Mouse (Mus musculus) lung, embryonic 16.5 days (tissue): ENCODE results near the gene Aldh5a1. TPM values are rescaled to one million over a fixed set of nuclear protein-coding genes. Genes with fewer than 3 reads are reported as not detected.

Experiments used
- ATAC-seq: fragments of 200-750 bp; cut with Nextera tagmentation; 2 replicates; pipeline ENCODE4 v1.8.0; 2017; ENCODE audit warnings: low read depth, mild to moderate bottlenecking, moderate library complexity
- H3K27ac ChIP-seq: fragments of 300-500 bp; sonication (generic); 2 replicates; pipeline ENCODE4 v1.5.1; 2014; ENCODE audit warnings: mild to moderate bottlenecking, control low read depth, low read length
- H3K27me3 ChIP-seq: fragments of 300-500 bp; sonication (generic); 2 replicates; pipeline ENCODE4 v1.6.1; 2014; ENCODE audit warnings: low read depth, low read length, mixed read lengths; ENCODE audit not compliant: control insufficient read depth, insufficient read depth
- H3K36me3 ChIP-seq: fragments of 300-500 bp; sonication (generic); 2 replicates; pipeline ENCODE4 v1.6.1; 2014; ENCODE audit warnings: low read length; ENCODE audit not compliant: control insufficient read depth, insufficient read depth
- H3K4me1 ChIP-seq: fragments of 300-500 bp; sonication (generic); replicated peaks from 2 replicates; pipeline ENCODE4 v1.6.1; 2014; ENCODE audit warnings: low read length, mixed read lengths; ENCODE audit not compliant: control insufficient read depth, insufficient read depth
- H3K4me2 ChIP-seq: fragments of 300-500 bp; sonication (generic); 2 replicates; pipeline ENCODE4 v1.6.1; 2014; ENCODE audit warnings: low read depth, low read length, control low read depth
- H3K4me3 ChIP-seq: fragments of 300-500 bp; sonication (generic); 2 replicates; pipeline ENCODE4 v1.5.1; 2014; ENCODE audit warnings: mild to moderate bottlenecking, low read length, control low read depth
- H3K9ac ChIP-seq: fragments of 300-500 bp; sonication (generic); 2 replicates; pipeline ENCODE4 v1.6.1; 2014; ENCODE audit warnings: low read length, control low read depth
- H3K9me3 ChIP-seq: fragments of 300-500 bp; sonication (generic); 2 replicates; pipeline ENCODE4 v1.6.1; 2016; ENCODE audit warnings: low read length; ENCODE audit not compliant: control insufficient read depth
- WGBS: fragments of 180-500 bp; shearing (Covaris S2); extraction: QIAGEN DNeasy Blood & Tissue Kit; methylation state at CpG from one replicate; pipeline ENCODE4 v1.1.7; 2014; 5-methylcytosine and 5-hydroxymethylcytosine counted together
- polyA plus RNA-seq: library from polyadenylated mRNA; unstranded; fragments of >200 nt; fragmentation: Nextera tagmentation; extraction: Ambion mirVana; gene quantifications from 2 replicates; pipeline ENCODE4 v1.2.1, GENCODE M21; 2015

Aldh5a1 gene
- polyA plus RNA-seq, 1 experiment from 2014 or later = 7.6 TPM

GRCm38 (mm10) chr13:24942512-24943282 is 5.2 kb upstream of the Aldh5a1 start, which contains the start of gene Gpld1:
Gene Gpld1, plus strand, starts transcription at chr13:24943152.
- no peak within 1 kb of the TSS for H3K9ac ChIP-seq
- no peak within 1 kb of the TSS for H3K4me2 ChIP-seq
- no peak within 1 kb of the TSS for H3K27ac ChIP-seq
- H3K9me3 ChIP-seq = no peaks in the 10 kb centered on the region
- peaks cover 9% of the 10 kb centered on the region for H3K4me1 ChIP-seq
- no peaks in the 10 kb centered on the region for H3K27me3 ChIP-seq
- H3K4me3 ChIP-seq = no peak within 1 kb of the TSS
- no peaks in the 10 kb centered on the region for H3K36me3 ChIP-seq
- ATAC-seq = no peak
- 50% methylated on average over 17 of the region's 17 CpGs for WGBS

DNA sequence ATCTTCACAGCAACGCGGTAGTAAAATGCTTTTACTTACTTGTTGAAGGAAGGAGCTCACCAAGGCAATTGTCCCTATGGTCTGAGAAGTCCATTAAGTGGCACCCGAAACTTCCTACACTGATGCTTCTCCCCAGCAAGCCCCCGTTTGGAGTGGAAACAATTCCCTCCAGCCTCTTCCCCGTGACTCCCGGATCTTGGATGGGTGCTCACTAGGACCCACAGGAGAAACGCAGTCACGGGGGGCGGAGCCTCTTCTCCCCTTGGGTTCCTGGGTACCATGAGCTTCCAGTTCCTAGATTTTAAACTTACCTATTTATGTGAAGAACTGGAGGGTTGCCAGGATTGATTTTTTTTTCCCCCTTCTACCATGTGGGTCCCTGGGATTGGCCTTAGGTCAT is 2.0 kb upstream of the Aldh5a1 start:
- H3K9me3 ChIP-seq = no peaks in the 10 kb centered on the region; the same call in 1 of the 2 replicates
- H3K36me3 ChIP-seq = no peaks in the 10 kb centered on the region
- H3K9ac ChIP-seq = no peak overlapping the region
- H3K4me2 ChIP-seq = no peak overlapping the region
- H3K27me3 ChIP-seq = no peaks in the 10 kb centered on the region
- H3K4me1 ChIP-seq = peaks cover 14% of the 10 kb centered on the region
- WGBS = 81% methylated on average over 9 of the region's 9 CpGs
- H3K4me3 ChIP-seq = no peak overlapping the region
- H3K27ac ChIP-seq = no peak overlapping the region
- no peak for ATAC-seq

- Histone ChIP-seq H3K27me3 (no peaks in the 10 kb centered on the region), H3K9me3 (no peaks in the 10 kb centered on the region; the same call in 1 of the 2 replicates), H3K36me3 (no peaks in the 10 kb centered on the region), H3K4me3 (no peak overlapping the region), H3K27ac (no peak overlapping the region), H3K4me1 (peaks cover 14% of the 10 kb centered on the region), H3K9ac (no peak overlapping the region), H3K4me2 (no peak overlapping the region)
- 27% methylated on average over 9 of the region's 9 CpGs for whole genome bisulfite sequencing
- peak; percentile 7; the same call in 1 of the 2 replicates for ATAC-seq
These were observed 1.2 kb upstream of the Aldh5a1 start for GRCm38 (mm10) chr13:24938683-24939082.

DNA sequence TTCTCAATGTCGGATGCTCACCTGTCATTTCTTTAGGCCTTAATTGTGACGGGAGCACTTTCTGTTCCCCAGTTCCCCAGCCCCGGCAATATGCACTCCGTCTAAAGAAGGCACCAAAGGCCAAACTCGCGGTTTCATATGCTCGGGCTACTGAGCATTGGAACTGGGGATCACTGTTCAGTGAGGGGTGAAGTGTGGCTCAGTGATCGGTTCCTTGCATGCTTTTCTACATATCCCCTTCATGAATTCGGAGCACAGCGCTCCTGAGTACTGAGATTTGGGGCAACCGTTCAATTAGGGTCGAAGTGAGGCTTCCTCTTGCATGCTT is 342 bp upstream of the Aldh5a1 start:
- Histone ChIP-seq H3K4me1 (peaks cover 14% of the 10 kb centered on the region), H3K27ac (no peak overlapping the region), H3K36me3 (no peaks in the 10 kb centered on the region), H3K9ac (peak overlapping the region; percentile 95), H3K4me3 (peak overlapping the region; percentile 94), H3K4me2 (peak overlapping the region; percentile 60), H3K9me3 (no peaks in the 10 kb centered on the region; the same call in 1 of the 2 replicates), H3K27me3 (no peaks in the 10 kb centered on the region)
- ATAC-seq = peak; percentile 32; the same call in 1 of the 2 replicates
- WGBS = 17% methylated on average over 12 of the region's 12 CpGs

DNA sequence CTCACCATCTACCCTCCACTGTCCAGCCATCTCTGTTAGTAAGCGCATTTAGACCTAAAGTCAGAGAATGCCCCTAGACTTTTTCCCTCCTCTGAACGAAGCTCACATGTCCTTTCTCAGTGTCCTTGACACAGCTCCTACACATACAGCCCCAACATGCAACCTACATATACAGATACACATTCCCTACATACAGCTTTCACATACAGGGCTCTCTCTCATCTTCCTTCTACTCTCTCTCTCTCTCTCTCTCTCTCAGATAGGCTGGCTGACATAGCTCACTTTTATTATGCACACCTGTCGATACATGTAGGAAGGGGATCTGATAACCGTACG is 721 bp downstream of the Aldh5a1 start:
- 29% methylated on average over 5 of the region's 5 CpGs for WGBS
- Histone ChIP-seq H3K9ac (peak overlapping the region; percentile 95), H3K4me2 (peak overlapping the region; percentile 60), H3K4me1 (peaks cover 14% of the 10 kb centered on the region), H3K36me3 (no peaks in the 10 kb centered on the region), H3K4me3 (peak overlapping the region; percentile 94), H3K9me3 (no peaks in the 10 kb centered on the region; the same call in 1 of the 2 replicates), H3K27me3 (no peaks in the 10 kb centered on the region), H3K27ac (no peak overlapping the region)
- peak; percentile 20; the same call in 1 of the 2 replicates for ATAC-seq

GRCm38 (mm10) chr13:24933199-24933598 is 4.3 kb downstream of the Aldh5a1 start:
- Histone ChIP-seq H3K4me2 (no peak overlapping the region), H3K27me3 (no peaks in the 10 kb centered on the region), H3K27ac (no peak overlapping the region), H3K9ac (no peak overlapping the region), H3K36me3 (no peaks in the 10 kb centered on the region), H3K9me3 (no peaks in the 10 kb centered on the region; the same call in 1 of the 2 replicates), H3K4me3 (no peak overlapping the region), H3K4me1 (peaks cover 9% of the 10 kb centered on the region)
- 88% methylated on average over 7 of the region's 7 CpGs for WGBS
- no peak for ATAC-seq

GRCm38 (mm10) chr13:24930591-24930990 is 6.9 kb downstream of the Aldh5a1 start:
- Histone ChIP-seq H3K9me3 (no peaks in the 10 kb centered on the region; the same call in 1 of the 2 replicates), H3K27me3 (no peaks in the 10 kb centered on the region), H3K4me3 (no peak overlapping the region), H3K9ac (no peak overlapping the region), H3K27ac (no peak overlapping the region), H3K4me1 (peaks cover 4% of the 10 kb centered on the region; the same call in 1 of the 2 replicates), H3K36me3 (no peaks in the 10 kb centered on the region), H3K4me2 (no peak overlapping the region)
- ATAC-seq = no peak

DNA sequence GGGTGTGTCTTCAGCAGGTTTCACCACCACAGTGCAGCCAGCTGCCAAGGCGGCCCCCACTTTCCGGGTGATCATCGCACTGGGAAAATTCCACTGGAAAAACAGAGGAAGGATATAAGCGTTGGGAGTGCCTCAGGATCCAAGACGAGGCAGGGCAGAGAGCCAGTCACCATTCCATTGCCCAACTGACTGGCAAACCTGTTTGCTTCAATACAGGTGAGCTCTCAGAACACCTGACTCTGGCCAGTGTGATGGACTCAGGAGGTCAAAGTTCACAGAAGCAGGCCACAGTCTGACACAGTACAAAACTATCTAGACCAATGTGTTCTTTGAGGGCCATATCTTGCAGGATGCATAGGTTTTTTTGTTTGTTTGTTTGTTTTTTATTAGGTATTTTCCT is 13.5 kb downstream of the Aldh5a1 start:
- no peaks in the 10 kb centered on the region for H3K9me3 ChIP-seq
- no peak overlapping the region for H3K9ac ChIP-seq
- H3K4me2 ChIP-seq = no peak overlapping the region
- 89% methylated on average over 5 of the region's 5 CpGs for WGBS
- no peak overlapping the region for H3K4me3 ChIP-seq
- H3K27me3 ChIP-seq = no peaks in the 10 kb centered on the region
- peaks cover 7% of the 10 kb centered on the region; the same call in 1 of the 2 replicates for H3K36me3 ChIP-seq
- no peak overlapping the region for H3K27ac ChIP-seq
- ATAC-seq = no peak
- peaks cover 4% of the 10 kb centered on the region; the same call in 1 of the 2 replicates for H3K4me1 ChIP-seq

DNA sequence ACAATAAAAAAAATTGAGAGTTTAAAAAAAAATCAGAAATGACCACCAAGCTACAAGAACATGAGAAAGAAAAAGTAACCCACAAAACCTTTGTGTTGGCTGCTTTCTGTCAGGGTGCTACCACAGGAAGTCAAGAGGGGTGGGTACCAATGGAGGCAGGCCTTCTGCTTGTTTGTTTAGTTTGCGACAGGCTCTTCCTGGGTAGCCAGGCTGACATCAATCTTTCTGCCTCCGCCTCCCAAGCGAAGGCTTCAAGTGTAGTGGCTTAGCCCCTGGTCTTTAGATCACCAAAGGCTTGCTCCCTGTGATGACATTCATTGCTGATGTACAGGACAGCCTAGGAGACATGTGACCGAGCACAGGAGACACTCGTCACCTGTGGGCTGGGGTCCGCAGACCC is 16.2 kb downstream of the Aldh5a1 start:
- Histone ChIP-seq H3K9me3 (no peaks in the 10 kb centered on the region), H3K4me3 (no peak overlapping the region), H3K9ac (no peak overlapping the region), H3K36me3 (peaks cover 10% of the 10 kb centered on the region), H3K4me2 (no peak overlapping the region), H3K27ac (no peak overlapping the region), H3K4me1 (no peaks in the 10 kb centered on the region), H3K27me3 (no peaks in the 10 kb centered on the region)
- WGBS = 66% methylated on average over 6 of the region's 6 CpGs
- no peak for ATAC-seq
